Mouse (Mus musculus) liver, embryonic 16.5 days (tissue): ENCODE measurements around the gene Slx4ip. TPM values are rescaled to one million over a fixed set of nuclear protein-coding genes. Genes with fewer than 3 reads are reported as not detected.

Experiments
- ATAC-seq: fragments of 200-750 bp; cut with Nextera tagmentation; 2 replicates; pipeline ENCODE4 v1.8.0; 2017; ENCODE audit warnings: low read depth, mild to moderate bottlenecking, moderate number of reproducible peaks, moderate library complexity
- H3K27ac ChIP-seq: fragments of 300-500 bp; sonication (generic); 2 replicates; pipeline ENCODE4 v1.5.1; 2014; ENCODE audit warnings: mild to moderate bottlenecking, low read length
- H3K27me3 ChIP-seq: fragments of 300-500 bp; sonication (generic); 2 replicates; pipeline ENCODE4 v1.6.1; 2014; ENCODE audit warnings: low read depth, low read length, mixed read lengths; ENCODE audit not compliant: control insufficient read depth, insufficient read depth
- H3K36me3 ChIP-seq: fragments of 300-500 bp; sonication (generic); 2 replicates; pipeline ENCODE4 v1.6.1; 2014; ENCODE audit warnings: mild to moderate bottlenecking; ENCODE audit not compliant: control insufficient read depth, insufficient read depth
- H3K4me1 ChIP-seq: fragments of 300-500 bp; sonication (generic); 2 replicates; pipeline ENCODE4 v1.6.1; 2014; ENCODE audit warnings: low read depth, low read length, mixed read lengths; ENCODE audit not compliant: control insufficient read depth
- H3K4me2 ChIP-seq: fragments of 300-500 bp; sonication (generic); 2 replicates; pipeline ENCODE4 v1.6.1; 2014; ENCODE audit warnings: low read depth, low read length, mixed read lengths
- H3K4me3 ChIP-seq: fragments of 300-500 bp; sonication (generic); 2 replicates; pipeline ENCODE4 v1.5.1; 2014; ENCODE audit warnings: low read depth, mild to moderate bottlenecking, low read length
- H3K9ac ChIP-seq: fragments of 300-500 bp; sonication (generic); 2 replicates; pipeline ENCODE4 v1.6.1; 2014; ENCODE audit warnings: low read depth, low read length
- H3K9me3 ChIP-seq: fragments of 300-500 bp; sonication (generic); replicated peaks from 2 replicates; pipeline ENCODE4 v1.6.1; 2016; ENCODE audit warnings: low read length; ENCODE audit not compliant: control insufficient read depth
- WGBS: fragments of 180-500 bp; shearing (Covaris S2); extraction: QIAGEN DNeasy Blood & Tissue Kit; methylation state at CpG from one replicate; pipeline ENCODE4 v1.1.7; 2014; ENCODE audit not compliant: insufficient replicate concordance; 5-methylcytosine and 5-hydroxymethylcytosine counted together
- polyA plus RNA-seq: library from polyadenylated mRNA; unstranded; fragments of >200 nt; fragmentation: Nextera tagmentation; extraction: Ambion mirVana; gene quantifications from 2 replicates; pipeline ENCODE4 v1.2.1, GENCODE M21; 2015

Slx4ip gene
- polyA plus RNA-seq, 1 experiment from 2014 or later: 2.7 TPM

- no peaks in the 10 kb centered on the region for H3K4me1 ChIP-seq
- no peak overlapping the region for H3K27ac ChIP-seq
- H3K36me3 ChIP-seq: no peaks in the 10 kb centered on the region
- no peak overlapping the region for H3K4me2 ChIP-seq
- WGBS: 66% methylated on average over 6 of the region's 6 CpGs
- H3K9me3 ChIP-seq: no peaks in the 10 kb centered on the region
- no peaks in the 10 kb centered on the region for H3K27me3 ChIP-seq
- H3K9ac ChIP-seq: no peak overlapping the region
- no peak overlapping the region for H3K4me3 ChIP-seq
- no peak for ATAC-seq
Observed at GRCm38 (mm10) chr2:136979056-136979772, 88.2 kb downstream of the Slx4ip start.

GRCm38 (mm10) chr2:136981062-136981879 lies 90.3 kb downstream of the Slx4ip start:
- no peak for ATAC-seq
- 77% methylated on average over 10 of the region's 10 CpGs for WGBS
- H3K4me3 ChIP-seq: no peak overlapping the region
- no peak overlapping the region for H3K9ac ChIP-seq
- H3K4me2 ChIP-seq: no peak overlapping the region
- no peaks in the 10 kb centered on the region for H3K27me3 ChIP-seq
- H3K4me1 ChIP-seq: no peaks in the 10 kb centered on the region
- H3K9me3 ChIP-seq: no peaks in the 10 kb centered on the region
- H3K27ac ChIP-seq: no peak overlapping the region
- no peaks in the 10 kb centered on the region for H3K36me3 ChIP-seq

- no peak overlapping the region for H3K27ac ChIP-seq
- H3K9ac ChIP-seq: no peak overlapping the region
- H3K36me3 ChIP-seq: no peaks in the 10 kb centered on the region
- no peaks in the 10 kb centered on the region for H3K27me3 ChIP-seq
- no peak overlapping the region for H3K4me2 ChIP-seq
- ATAC-seq: no peak
- no peaks in the 10 kb centered on the region for H3K4me1 ChIP-seq
- 76% methylated on average over 2 of the region's 2 CpGs for WGBS
- H3K4me3 ChIP-seq: no peak overlapping the region
- no peaks in the 10 kb centered on the region for H3K9me3 ChIP-seq
Observed at GRCm38 (mm10) chr2:136983959-136984358, 92.9 kb downstream of the Slx4ip start.

- 67% methylated on average over 6 of the region's 6 CpGs for WGBS
- no peaks in the 10 kb centered on the region for H3K9me3 ChIP-seq
- H3K27me3 ChIP-seq: no peaks in the 10 kb centered on the region
- H3K4me3 ChIP-seq: no peak overlapping the region
- ATAC-seq: no peak
- no peaks in the 10 kb centered on the region for H3K4me1 ChIP-seq
- no peak overlapping the region for H3K9ac ChIP-seq
- H3K27ac ChIP-seq: no peak overlapping the region
- H3K4me2 ChIP-seq: no peak overlapping the region
- no peaks in the 10 kb centered on the region for H3K36me3 ChIP-seq
Observed at GRCm38 (mm10) chr2:136985998-136986730, 95.1 kb downstream of the Slx4ip start.

- ATAC-seq: no peak
Observed at GRCm38 (mm10) chr2:136993116-136993515, 102.1 kb downstream of the Slx4ip start.

GRCm38 (mm10) chr2:136997104-136997503 lies 106.1 kb downstream of the Slx4ip start:
- H3K4me3 ChIP-seq: no peak overlapping the region
- H3K9me3 ChIP-seq: no peaks in the 10 kb centered on the region
- H3K4me1 ChIP-seq: no peaks in the 10 kb centered on the region
- H3K9ac ChIP-seq: no peak overlapping the region
- H3K27me3 ChIP-seq: no peaks in the 10 kb centered on the region
- ATAC-seq: no peak
- no peaks in the 10 kb centered on the region for H3K36me3 ChIP-seq
- no peak overlapping the region for H3K4me2 ChIP-seq
- H3K27ac ChIP-seq: no peak overlapping the region

More at GRCm38 (mm10) chr2:136993116-136993515, 102.1 kb downstream of the Slx4ip start:
- Histone ChIP-seq H3K9me3 (no peaks in the 10 kb centered on the region), H3K4me2 (no peak overlapping the region), H3K27ac (no peak overlapping the region), H3K4me3 (no peak overlapping the region), H3K9ac (no peak overlapping the region), H3K27me3 (no peaks in the 10 kb centered on the region), H3K36me3 (no peaks in the 10 kb centered on the region), H3K4me1 (no peaks in the 10 kb centered on the region)
- 84% methylated on average over 3 of the region's 3 CpGs for WGBS

- Histone ChIP-seq H3K27ac (no peak overlapping the region), H3K9me3 (no peaks in the 10 kb centered on the region), H3K4me2 (no peak overlapping the region), H3K36me3 (no peaks in the 10 kb centered on the region), H3K9ac (no peak overlapping the region), H3K27me3 (no peaks in the 10 kb centered on the region), H3K4me1 (no peaks in the 10 kb centered on the region), H3K4me3 (no peak overlapping the region)
- WGBS: 72% methylated on average over 1 of the region's 1 CpGs
- ATAC-seq: no peak
Observed at GRCm38 (mm10) chr2:137002031-137002430, 111.0 kb downstream of the Slx4ip start.

GRCm38 (mm10) chr2:137006656-137007055 lies 115.6 kb downstream of the Slx4ip start:
- H3K4me3 ChIP-seq: no peak overlapping the region
- H3K36me3 ChIP-seq: no peaks in the 10 kb centered on the region
- H3K27me3 ChIP-seq: no peaks in the 10 kb centered on the region
- peak; percentile 72 for ATAC-seq
- H3K4me2 ChIP-seq: no peak overlapping the region
- H3K4me1 ChIP-seq: no peaks in the 10 kb centered on the region
- WGBS: 61% methylated on average over 1 of the region's 1 CpGs
- no peak overlapping the region for H3K9ac ChIP-seq
- H3K9me3 ChIP-seq: no peaks in the 10 kb centered on the region
- H3K27ac ChIP-seq: no peak overlapping the region
